Mouse (Mus musculus): Measurements from ENCODE around the gene C7. TPM values are rescaled to one million over a fixed set of nuclear protein-coding genes. Genes with fewer than 3 reads are reported as not detected.

Gene C7
- polyA plus RNA-seq (2014; fragmentation: Illumina TruSeq; extraction: RNeasy Lipid Tissue Mini Kit (QIAGEN cat#74804); ENCODE audit: low read depth, low replicate concordance), result 1.6 TPM

GRCm38 (mm10) chr15:5063635-5064034, at the start of gene C7:
Gene C7, minus strand, starts transcription at chr15:5063740.

GRCm38 (mm10) chr15:5107686-5108654, 44.4 kb upstream of the C7 start, which contains the start of gene Card6:
Gene Card6, minus strand, starts transcription at chr15:5108539.

Other genes with a start within 250 kb of the C7 start
- gene Mroh2b, start 165.0 kb downstream of the C7 start, polyA plus RNA-seq (2014; fragmentation: Illumina TruSeq; extraction: RNeasy Lipid Tissue Mini Kit (QIAGEN cat#74804); ENCODE audit: low read depth, low replicate concordance), result not detected
- gene Card6, start 44.8 kb upstream of the C7 start, polyA plus RNA-seq (2014; fragmentation: Illumina TruSeq; extraction: RNeasy Lipid Tissue Mini Kit (QIAGEN cat#74804); ENCODE audit: low read depth, low replicate concordance), result 3.8 TPM
- gene Rpl37, start 52.9 kb upstream of the C7 start, polyA plus RNA-seq (2014; fragmentation: Illumina TruSeq; extraction: RNeasy Lipid Tissue Mini Kit (QIAGEN cat#74804); ENCODE audit: low read depth, low replicate concordance), result 461 TPM
- gene Prkaa1, start 80.1 kb upstream of the C7 start, polyA plus RNA-seq (2014; fragmentation: Illumina TruSeq; extraction: RNeasy Lipid Tissue Mini Kit (QIAGEN cat#74804); ENCODE audit: low read depth, low replicate concordance), result 11.3 TPM
- 38.8 TPM for gene Ttc33, start 121.8 kb upstream of the C7 start, polyA plus RNA-seq (2014; fragmentation: Illumina TruSeq; extraction: RNeasy Lipid Tissue Mini Kit (QIAGEN cat#74804); ENCODE audit: low read depth, low replicate concordance)
- 2.1 TPM for gene Ptger4, start 180.4 kb upstream of the C7 start, polyA plus RNA-seq (2014; fragmentation: Illumina TruSeq; extraction: RNeasy Lipid Tissue Mini Kit (QIAGEN cat#74804); ENCODE audit: low read depth, low replicate concordance)